Mouse (Mus musculus): ENCODE measurements around the gene Slit3.

Slit3 gene

GRCm38 (mm10) chr11:35196777-35197176, 75.8 kb downstream of the Slit3 start:
- DNase-seq (ENCODE audit: low read depth, low spot score), result no peak

- no peak for DNase-seq (ENCODE audit: low read depth, low spot score)
Measured at GRCm38 (mm10) chr11:35198537-35199088, 77.6 kb downstream of the Slit3 start.

GRCm38 (mm10) chr11:35202332-35202731, 81.3 kb downstream of the Slit3 start:
- no peak for DNase-seq (ENCODE audit: low read depth, low spot score)

GRCm38 (mm10) chr11:35203673-35204072, 82.6 kb downstream of the Slit3 start:
- DNase-seq (ENCODE audit: low read depth, low spot score), result no peak

GRCm38 (mm10) chr11:35204084-35204483, 83.1 kb downstream of the Slit3 start:
- DNase-seq (ENCODE audit: low read depth, low spot score), result no peak

GRCm38 (mm10) chr11:35210728-35211682, 90.0 kb downstream of the Slit3 start:
- DNase-seq (ENCODE audit: low read depth, low spot score), result no peak

GRCm38 (mm10) chr11:35224025-35224424, 103.0 kb downstream of the Slit3 start:
- no peak for DNase-seq (ENCODE audit: low read depth, low spot score)

GRCm38 (mm10) chr11:35231361-35232090, 110.5 kb downstream of the Slit3 start:
- no peak for DNase-seq (ENCODE audit: low read depth, low spot score)

- DNase-seq (ENCODE audit: low read depth, low spot score), result no peak
Measured at GRCm38 (mm10) chr11:35232321-35232720, 111.3 kb downstream of the Slit3 start.

GRCm38 (mm10) chr11:35241379-35241778, 120.4 kb downstream of the Slit3 start:
- no peak for DNase-seq (ENCODE audit: low read depth, low spot score)

GRCm38 (mm10) chr11:35243597-35243996, 122.6 kb downstream of the Slit3 start:
- DNase-seq (ENCODE audit: low read depth, low spot score), result no peak

- no peak for DNase-seq (ENCODE audit: low read depth, low spot score)
Measured at GRCm38 (mm10) chr11:35244526-35244925, 123.5 kb downstream of the Slit3 start.

GRCm38 (mm10) chr11:35246623-35247022, 125.6 kb downstream of the Slit3 start:
- no peak for DNase-seq (ENCODE audit: low read depth, low spot score)

- DNase-seq (ENCODE audit: low read depth, low spot score), result no peak
Measured at GRCm38 (mm10) chr11:35248088-35248487, 127.1 kb downstream of the Slit3 start.

- no peak for DNase-seq (ENCODE audit: low read depth, low spot score)
Measured at GRCm38 (mm10) chr11:35250871-35251418, 129.9 kb downstream of the Slit3 start.

- DNase-seq (ENCODE audit: low read depth, low spot score), result no peak
Measured at GRCm38 (mm10) chr11:35251910-35252309, 130.9 kb downstream of the Slit3 start.

GRCm38 (mm10) chr11:35257351-35257750, 136.3 kb downstream of the Slit3 start:
- no peak for DNase-seq (ENCODE audit: low read depth, low spot score)

- DNase-seq (ENCODE audit: low read depth, low spot score), result no peak
Measured at GRCm38 (mm10) chr11:35261562-35262087, 140.6 kb downstream of the Slit3 start.

- no peak for DNase-seq (ENCODE audit: low read depth, low spot score)
Measured at GRCm38 (mm10) chr11:35262289-35262941, 141.4 kb downstream of the Slit3 start.

- no peak for DNase-seq (ENCODE audit: low read depth, low spot score)
Measured at GRCm38 (mm10) chr11:35264749-35265148, 143.7 kb downstream of the Slit3 start.

- no peak for DNase-seq (ENCODE audit: low read depth, low spot score)
Measured at GRCm38 (mm10) chr11:35270396-35270795, 149.4 kb downstream of the Slit3 start.

All from ES-CJ7 (cell line).